Mouse (Mus musculus) left cerebral cortex, adult 11 months (tissue): ENCODE data around the gene Vmn2r52.
"Not testable (repeated sequence)": the region's sequence is repeated elsewhere in the genome, so short reads cannot be mapped to it uniquely, and the experiment has no call there.

ENCODE experiments used
- DNase-seq: peaks from one replicate; pipeline ENCODE4 v3.0.0; 2022; ENCODE audit warnings: low spot score

The Vmn2r52 gene

GRCm38 (mm10) chr7:10176473-10176872 is at the start of gene Vmn2r52:
Gene Vmn2r52 (minus strand): TSS chr7:10176573.
- DNase-seq = no peak

GRCm38 (mm10) chr7:10105641-10106040 is 70.7 kb downstream of the Vmn2r52 start, which contains the start of gene Vmn2r51:
Gene Vmn2r51 (minus strand): TSS chr7:10105741.
- DNase-seq = not testable (repeated sequence)
